Mouse (Mus musculus) brain, embryonic 14.5 days (tissue): ENCODE results near the gene Oard1. TPM values are rescaled to one million over a fixed set of nuclear protein-coding genes. Genes with fewer than 3 reads are reported as not detected.

Experiments
- DNase-seq: peaks from one replicate; pipeline ENCODE4 v3.0.0-alpha.2; 2011; ENCODE audit warnings: low read depth
- CTCF ChIP-seq: fragments of 200-500 bp; IDR thresholded peaks from 2 replicates; pipeline ENCODE4 v1.5.1; 2012; ENCODE audit warnings: inconsistent platforms, mild to moderate bottlenecking, moderate library complexity, borderline replicate concordance; ENCODE audit not compliant: insufficient read depth, insufficient read length; ENCODE audit errors: extremely low read depth
- POLR2A ChIP-seq: fragments of 200-500 bp; IDR thresholded peaks from 2 replicates; pipeline ENCODE4 v1.6.1; 2012; ENCODE audit warnings: mild to moderate bottlenecking, inconsistent platforms, borderline replicate concordance; ENCODE audit not compliant: poor library complexity, insufficient read depth, insufficient read length, severe bottlenecking; ENCODE audit errors: extremely low read depth
- polyA plus RNA-seq: library from polyadenylated mRNA; depleted of rRNA; stranded (reverse); fragments of >200 nt; gene quantifications from 2 replicates; pipeline ENCODE4 v1.2.3, GENCODE M21; 2012

The Oard1 gene
- polyA plus RNA-seq, 1 experiment: 24.1 TPM

- peak; percentile 44 for DNase-seq
- TF ChIP-seq POLR2A (no peak), CTCF (no peak)
These were observed 16.2 kb downstream of the Oard1 start for GRCm38 (mm10) chr17:48425823-48426612.

- TF ChIP-seq POLR2A (no peak), CTCF (no peak)
- DNase-seq: no peak
These were observed 17.4 kb downstream of the Oard1 start for GRCm38 (mm10) chr17:48426991-48427750.

GRCm38 (mm10) chr17:48427852-48428530 is 18.2 kb downstream of the Oard1 start:
- no peak for DNase-seq
- TF ChIP-seq CTCF (no peak), POLR2A (no peak)

- no peak for TF ChIP-seq CTCF
- DNase-seq: no peak
These were observed 20.6 kb downstream of the Oard1 start for GRCm38 (mm10) chr17:48430394-48430793.

DNA sequence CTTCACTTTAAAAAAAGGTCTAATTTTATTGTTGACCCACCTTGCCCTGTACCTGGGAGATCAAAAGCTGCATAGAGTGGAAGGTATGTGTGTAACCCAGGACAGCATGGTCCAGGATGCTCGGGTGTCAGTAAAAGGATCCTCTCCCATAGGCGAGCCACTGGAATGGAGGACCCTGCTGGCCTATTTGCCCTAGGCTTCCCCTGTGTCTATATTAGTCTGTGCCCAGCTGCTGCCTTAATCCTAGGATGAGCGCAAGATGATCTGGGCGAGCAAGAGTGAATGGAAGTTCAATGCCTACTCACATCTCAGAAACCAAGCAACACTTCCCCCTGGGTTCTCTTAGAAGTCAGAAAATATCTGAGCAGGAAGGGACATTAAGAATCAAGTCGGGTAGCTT is 21.2 kb downstream of the Oard1 start:
- no peak for DNase-seq
- TF ChIP-seq CTCF (no peak), POLR2A (no peak)

DNA sequence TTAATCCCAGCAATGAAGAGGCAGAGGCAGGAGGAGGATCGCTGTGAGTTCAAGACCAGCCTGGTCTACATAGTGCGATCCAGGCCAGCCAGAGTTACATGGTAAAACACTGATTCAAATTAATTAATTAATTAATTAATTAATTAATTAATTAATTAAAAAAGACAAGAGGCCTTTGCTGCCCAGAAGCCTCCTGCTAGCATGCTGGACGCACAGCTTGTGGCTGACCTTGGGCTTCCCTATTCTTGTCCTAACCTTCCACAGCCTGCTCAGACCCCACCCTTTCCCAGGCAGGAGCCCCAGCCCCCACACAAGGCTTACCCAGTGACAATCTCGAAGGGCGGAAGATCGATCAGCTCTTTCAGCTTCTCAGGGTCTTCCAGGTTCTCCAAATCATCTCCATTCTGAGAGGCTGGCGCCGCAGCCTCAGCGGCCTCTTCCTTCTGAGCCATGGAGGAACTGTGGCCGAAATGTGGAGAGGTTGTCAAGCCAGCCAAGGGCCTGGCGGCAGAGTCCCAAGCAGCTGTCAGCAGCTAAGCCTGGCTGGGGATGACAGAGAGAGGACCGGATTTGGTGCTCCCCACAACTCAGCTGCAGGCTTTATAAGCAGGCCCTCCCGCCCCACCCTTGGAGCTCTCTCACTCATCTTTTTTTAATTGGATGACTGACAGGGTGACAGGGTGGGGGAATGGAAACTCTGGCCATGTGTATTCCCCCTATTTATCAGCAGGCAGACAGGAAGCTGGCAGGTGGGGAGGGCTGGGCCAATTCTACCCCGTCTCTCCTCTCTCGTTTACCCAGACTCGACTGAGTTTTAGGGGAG is 22.6 kb downstream of the Oard1 start, which contains the start of gene Apobec2:
TSS of gene Apobec2 (minus strand) at position 773 of the 823 bp plus-strand sequence.
- no peak for TF ChIP-seq CTCF
- TF ChIP-seq POLR2A: no peak
- DNase-seq: no peak

- peak; percentile 55 for DNase-seq
- no peak for TF ChIP-seq CTCF
These were observed 23.3 kb downstream of the Oard1 start for GRCm38 (mm10) chr17:48433006-48433655.

GRCm38 (mm10) chr17:48433689-48434330 is 24.0 kb downstream of the Oard1 start:
- no peak for DNase-seq
- no peak for TF ChIP-seq CTCF
- TF ChIP-seq POLR2A: no peak

DNA sequence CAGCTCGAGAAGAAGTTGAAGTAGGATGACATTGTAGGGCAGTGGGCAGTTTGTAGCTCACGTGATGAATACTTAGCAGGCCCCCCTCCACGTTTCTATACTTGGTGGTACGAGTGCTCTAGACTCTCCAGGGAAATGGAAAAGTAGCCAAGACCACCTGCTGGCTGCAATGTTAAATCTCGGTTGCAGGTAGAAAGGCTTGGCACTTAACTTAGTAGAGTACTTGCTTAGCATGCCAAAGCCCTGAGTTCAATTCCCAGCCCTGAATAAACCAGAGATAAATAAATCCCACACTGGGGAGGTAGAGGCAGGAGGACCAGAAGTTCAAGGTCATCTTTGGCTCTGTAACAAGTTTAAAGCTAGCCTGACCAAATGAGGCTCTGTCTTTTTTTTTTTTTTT is 24.7 kb downstream of the Oard1 start:
- no peak for DNase-seq
- no peak for TF ChIP-seq POLR2A
- TF ChIP-seq CTCF: no peak

GRCm38 (mm10) chr17:48436487-48436886 is 26.7 kb downstream of the Oard1 start:
- DNase-seq: no peak
- TF ChIP-seq CTCF: no peak
- no peak for TF ChIP-seq POLR2A
